Mouse (Mus musculus) megakaryocyte-erythroid progenitor cell, adult 5 weeks (primary cell): ENCODE results near the gene Vps25. TPM values are rescaled to one million over a fixed set of nuclear protein-coding genes. Genes with fewer than 3 reads are reported as not detected.

Experiments used
- polyA plus RNA-seq: library from polyadenylated mRNA; stranded (reverse); fragments of >175 nt; gene quantifications from 2 replicates; pipeline ENCODE4 v1.2.3, GENCODE M21; 2012

The Vps25 gene
- 95.7 and 108 TPM in 2 replicates for polyA plus RNA-seq

DNA sequence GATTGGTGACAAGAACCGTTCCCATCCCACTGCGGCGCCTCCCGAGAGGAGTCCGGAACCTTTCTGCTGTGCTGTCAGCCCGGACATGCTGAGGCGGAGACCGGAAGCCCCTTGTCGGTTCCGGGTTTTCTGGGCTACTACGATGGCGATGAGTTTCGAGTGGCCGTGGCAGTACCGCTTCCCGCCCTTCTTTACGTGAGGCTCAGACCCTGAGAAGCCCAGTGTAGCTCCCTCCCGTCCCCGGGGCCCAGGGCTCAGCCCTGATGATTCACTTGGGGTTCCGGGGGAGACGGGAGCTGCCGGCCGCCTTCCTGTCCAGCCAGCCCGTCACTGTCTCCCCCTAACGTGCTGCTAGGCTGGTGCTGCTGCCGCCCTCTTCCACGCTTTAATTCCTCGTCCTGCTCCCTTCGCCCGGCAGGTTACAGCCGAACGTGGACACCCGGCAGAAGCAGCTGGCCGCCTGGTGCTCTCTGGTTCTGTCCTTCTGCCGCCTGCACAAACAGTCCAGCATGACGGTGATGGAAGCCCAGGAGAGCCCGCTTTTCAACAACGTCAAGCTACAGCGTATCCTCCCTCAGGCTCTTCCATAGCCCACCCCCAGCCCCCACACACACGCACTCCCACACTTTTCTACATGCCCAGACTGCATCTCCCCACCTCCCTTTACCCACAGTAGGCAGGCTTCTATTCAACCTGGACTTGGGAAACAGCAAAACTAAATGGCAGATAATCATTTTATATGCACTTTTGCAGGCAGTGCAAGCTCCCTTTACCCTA is at the start of gene Vps25:
Gene Vps25, plus strand, starts transcription at position 95 of the 777 bp plus-strand sequence.

DNA sequence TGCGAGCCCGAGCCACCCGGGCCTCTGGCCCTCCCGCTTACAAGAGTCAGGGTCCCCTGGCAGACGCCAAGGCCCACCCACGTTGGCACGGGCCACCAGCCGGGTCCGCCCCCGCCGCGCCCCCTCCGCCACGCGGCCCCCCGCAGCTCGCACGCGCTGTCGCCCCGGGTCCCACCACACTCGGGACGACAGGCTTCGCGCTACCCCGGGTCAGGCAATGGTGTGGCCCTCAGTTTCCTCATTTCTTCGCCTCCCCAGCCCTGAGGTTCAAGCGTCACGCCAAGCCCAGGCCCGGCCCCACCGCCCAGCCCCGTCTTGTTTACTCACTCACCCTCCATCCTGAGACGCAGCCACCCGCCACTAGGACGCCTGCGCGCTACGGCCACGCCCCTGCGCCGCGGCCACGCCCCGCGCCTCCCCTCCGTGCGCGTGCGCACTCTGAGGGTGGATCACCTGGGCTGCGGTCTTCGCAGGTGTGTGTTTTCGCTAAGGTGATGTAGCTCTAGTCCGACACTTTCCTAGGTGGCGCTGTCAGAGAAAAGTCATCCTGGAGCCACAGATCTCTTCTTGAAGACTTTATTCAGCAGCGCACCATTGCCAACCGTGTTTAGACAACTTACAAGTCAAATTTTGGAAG is 27.3 kb upstream of the Vps25 start, which contains the start of gene Ezh1:
Gene Ezh1, minus strand, starts transcription at position 399 of the 637 bp plus-strand sequence.

DNA sequence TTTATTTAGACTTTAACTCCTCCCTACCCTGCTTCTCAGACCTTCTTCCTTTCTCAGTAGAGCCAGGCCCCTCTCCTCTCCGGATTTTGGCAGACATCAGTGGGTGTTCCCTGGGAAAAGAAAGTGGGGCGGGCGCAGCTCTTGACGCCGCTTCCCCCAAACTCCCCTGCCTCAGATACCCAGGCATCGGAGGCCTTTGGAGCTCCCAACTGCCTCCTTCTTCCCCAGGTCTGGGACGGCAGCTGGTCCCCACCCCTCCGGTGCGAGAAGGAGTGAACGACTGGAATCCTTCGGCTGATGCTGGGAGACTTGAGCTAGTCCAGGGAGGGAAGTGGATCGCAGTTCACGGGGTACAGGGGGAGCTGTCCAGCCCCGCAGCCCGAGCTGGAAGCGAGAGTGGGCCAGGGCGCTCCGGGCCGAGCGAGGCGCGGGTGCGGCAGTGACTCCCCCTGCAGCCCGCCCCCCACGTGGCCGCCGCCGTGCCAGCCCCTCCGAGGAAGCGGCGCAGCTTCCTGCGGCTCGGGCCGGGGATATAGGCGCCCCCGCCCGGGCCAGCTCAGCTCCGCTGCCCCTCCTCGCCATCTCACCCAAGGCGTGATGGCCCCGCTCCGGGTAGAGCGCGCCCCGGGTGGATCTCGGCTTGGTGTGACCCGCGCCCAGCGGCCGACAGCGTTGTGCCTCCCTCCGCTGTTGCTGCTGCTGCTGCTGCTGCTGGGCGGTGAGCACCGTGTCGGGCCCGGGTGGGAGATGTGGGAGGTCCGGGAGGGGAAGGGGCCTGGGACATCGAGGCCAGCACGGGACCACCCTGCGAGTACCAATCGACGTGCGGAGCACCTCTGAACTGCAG is 7.4 kb upstream of the Vps25 start, which contains the start of gene Ramp2:
Gene Ramp2, plus strand, starts transcription at position 174 of the 847 bp plus-strand sequence.

DNA sequence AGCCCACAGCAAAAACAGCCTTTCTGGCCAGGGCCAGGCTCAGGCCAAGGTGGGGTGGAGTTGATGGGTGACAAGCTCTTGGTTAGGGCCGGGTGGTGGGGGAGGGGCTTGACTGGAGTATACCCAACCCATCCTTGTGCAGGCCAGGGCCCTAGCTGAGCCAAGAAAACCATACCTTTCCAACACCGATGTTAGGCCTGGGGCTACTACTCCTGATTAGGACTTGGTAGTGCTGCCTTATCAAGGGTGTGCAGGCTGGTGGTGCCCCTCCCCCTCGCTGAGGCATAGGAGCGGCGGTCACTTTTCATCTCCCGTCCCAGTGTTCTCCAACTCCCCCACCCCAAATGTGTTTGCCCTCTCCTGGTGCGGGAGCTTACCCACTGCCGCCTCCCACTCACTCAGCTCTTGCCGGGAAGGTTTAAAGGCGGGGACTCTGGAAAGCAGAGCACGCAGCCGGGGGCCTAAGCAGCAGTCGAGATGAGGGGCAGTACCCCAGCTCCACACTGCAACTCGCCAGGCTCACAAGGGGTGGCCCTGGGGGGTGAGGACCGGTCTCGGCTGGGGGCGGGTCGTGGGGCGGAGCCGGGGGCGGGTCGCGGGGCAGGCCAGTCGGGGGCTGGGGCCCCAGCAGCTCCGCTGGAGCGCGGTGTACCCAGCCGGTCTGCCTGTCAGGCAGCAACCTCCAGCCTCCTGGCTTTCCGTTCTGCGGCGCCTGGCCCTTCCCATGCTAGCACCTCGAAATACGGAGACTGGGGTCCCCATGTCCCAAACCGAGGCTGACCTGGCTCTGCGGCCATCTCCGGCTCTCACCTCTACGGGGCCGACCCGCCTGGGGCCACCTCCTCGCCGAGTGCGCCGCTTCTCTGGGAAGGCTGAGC is 6.7 kb downstream of the Vps25 start, which contains the start of gene Wnk4:
Gene Wnk4, plus strand, starts transcription at position 620 of the 878 bp plus-strand sequence.

DNA sequence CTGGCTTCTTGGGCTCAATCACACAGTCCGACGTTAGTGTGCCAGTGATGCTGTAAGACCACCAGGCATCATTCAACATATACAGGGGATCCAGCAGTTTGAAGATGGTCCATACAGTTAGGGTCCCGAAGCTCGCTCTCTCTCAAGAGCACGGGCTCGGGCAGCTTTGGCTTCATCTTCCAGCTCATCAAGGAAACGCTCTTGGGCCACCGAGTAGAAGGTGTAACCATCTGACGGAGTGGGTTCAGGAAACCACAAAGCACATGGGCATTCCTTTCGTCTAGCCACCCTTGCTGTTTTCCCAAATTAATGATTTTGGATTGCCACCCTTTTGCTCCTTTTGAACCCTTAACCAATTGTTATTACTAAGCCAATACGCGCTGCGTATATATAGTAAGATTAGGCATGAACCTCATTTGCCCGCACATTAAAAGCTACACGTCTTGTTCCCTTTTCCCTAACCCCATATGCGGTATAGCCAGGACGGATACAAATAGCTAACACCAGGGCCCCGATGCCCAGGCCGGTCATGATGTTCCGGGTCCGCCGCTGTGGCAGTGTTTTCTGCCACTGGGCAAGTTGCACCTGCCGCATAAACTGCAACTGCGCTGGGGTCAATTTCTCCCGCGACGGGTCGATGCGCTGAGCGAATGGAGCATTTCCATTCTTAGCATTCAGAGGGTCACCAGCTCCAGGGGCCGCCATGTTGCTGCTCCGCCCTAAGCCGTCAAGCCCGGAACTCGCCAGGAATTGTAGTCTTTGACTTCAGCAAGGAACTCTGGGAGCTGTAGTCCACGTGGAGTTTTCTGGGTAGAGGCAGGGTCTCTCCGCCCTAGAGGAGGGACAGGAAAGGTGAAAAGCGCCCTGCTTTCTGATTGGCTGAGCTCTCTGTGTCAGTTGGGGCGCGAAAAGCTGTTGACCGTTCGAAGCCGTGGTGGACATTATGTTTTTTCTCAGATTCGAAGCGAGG is 25.0 kb downstream of the Vps25 start, which contains the start of the genes Cntd1 and Coa3:
Gene Cntd1, plus strand, starts transcription at position 790 of the 970 bp plus-strand sequence.
Gene Coa3, minus strand, starts transcription at position 892 of the 970 bp plus-strand sequence.

DNA sequence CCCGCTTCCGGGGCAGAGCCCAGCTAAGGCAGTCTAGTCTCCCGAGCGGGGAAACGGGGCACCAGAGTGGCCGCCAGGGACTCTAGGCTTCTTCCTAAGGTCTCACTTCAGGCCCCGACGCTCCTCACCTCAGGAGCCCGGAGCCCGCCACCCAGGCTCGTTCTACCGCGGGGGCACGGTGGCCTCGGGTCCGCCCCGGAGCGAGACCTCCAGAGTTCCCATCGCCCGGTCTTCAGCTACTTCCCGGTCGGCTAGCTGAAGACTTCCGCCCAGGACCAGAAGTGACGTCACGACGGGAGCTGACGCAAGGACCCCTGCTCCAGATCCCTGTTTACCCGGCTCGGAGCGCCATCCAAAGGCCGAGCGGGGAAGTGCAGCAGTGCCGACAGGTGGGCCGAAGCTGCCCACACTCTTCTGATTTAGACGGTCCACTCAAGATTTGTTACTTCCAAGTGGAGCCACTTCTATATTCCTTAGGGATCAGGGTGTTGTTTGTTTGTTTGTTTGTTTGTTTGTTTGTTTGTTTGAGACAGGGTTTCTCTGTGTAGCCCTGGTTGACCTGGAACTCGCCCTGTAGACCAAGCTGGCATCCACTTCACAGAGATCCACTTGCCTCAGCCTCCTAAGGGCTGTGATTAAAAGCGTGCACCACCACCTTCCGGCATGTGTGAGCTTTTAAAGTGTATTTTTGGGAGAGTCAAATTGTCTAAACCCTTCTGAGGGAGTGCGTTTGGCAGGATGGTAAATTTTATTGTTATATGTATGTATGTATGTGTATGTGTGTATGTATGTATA is 48.7 kb downstream of the Vps25 start, which contains the start of gene Becn1:
Gene Becn1, minus strand, starts transcription at position 283 of the 795 bp plus-strand sequence.

Other genes with a start within 250 kb of the Vps25 start
- gene Atp6v0a1, start 244.3 kb upstream of the Vps25 start, polyA plus RNA-seq = 14.5 and 15.3 TPM in 2 replicates
- gene Naglu, start 183.7 kb upstream of the Vps25 start, polyA plus RNA-seq = 10.9 and 18.8 TPM in 2 replicates
- 14.7 and 25.8 TPM in 2 replicates for gene Hsd17b1, start 175.3 kb upstream of the Vps25 start, polyA plus RNA-seq
- gene Coasy, start 171.1 kb upstream of the Vps25 start, polyA plus RNA-seq = 28.1 and 33.5 TPM in 2 replicates
- 25.5 and 26.1 TPM in 2 replicates for gene Mlx, start 166.4 kb upstream of the Vps25 start, polyA plus RNA-seq
- 31.9 and 37.0 TPM in 2 replicates for gene Psmc3ip, start 158.3 kb upstream of the Vps25 start, polyA plus RNA-seq
- gene Retreg3, start 133.8 kb upstream of the Vps25 start, polyA plus RNA-seq = 10.3 and 11.6 TPM in 2 replicates
- 65.7 and 69.7 TPM in 2 replicates for gene Tubg1, start 133.8 kb upstream of the Vps25 start, polyA plus RNA-seq
- gene Tubg2, start 97.8 kb upstream of the Vps25 start, polyA plus RNA-seq = 0.12 TPM in 1 of 2 replicates, not detected in the other
- 1.3 and 1.7 TPM in 2 replicates for gene Cntnap1, start 83.2 kb upstream of the Vps25 start, polyA plus RNA-seq
- 1.7 and 2.8 TPM in 2 replicates for gene Plekhh3, start 82.4 kb upstream of the Vps25 start, polyA plus RNA-seq
- gene Ccr10, start 78.3 kb upstream of the Vps25 start, polyA plus RNA-seq = 0.12 and 0.25 TPM in 2 replicates
- 4.0 and 4.4 TPM in 2 replicates for gene Ezh1, start 27.2 kb upstream of the Vps25 start, polyA plus RNA-seq
- gene Ramp2, start 7.7 kb upstream of the Vps25 start, polyA plus RNA-seq = 0.44 TPM in 1 of 2 replicates, not detected in the other
- gene Wnk4, start 6.9 kb downstream of the Vps25 start, polyA plus RNA-seq = 0.48 and 1.5 TPM in 2 replicates
- 0.18 and 0.28 TPM in 2 replicates for gene Cntd1, start 25.3 kb downstream of the Vps25 start, polyA plus RNA-seq
- 27.4 and 27.5 TPM in 2 replicates for gene Coa3, start 25.4 kb downstream of the Vps25 start, polyA plus RNA-seq
- gene Becn1, start 48.6 kb downstream of the Vps25 start, polyA plus RNA-seq = 116 and 157 TPM in 2 replicates
- gene Psme3, start 62.5 kb downstream of the Vps25 start, polyA plus RNA-seq = 57.6 and 67.2 TPM in 2 replicates
- gene Aoc2, start 71.4 kb downstream of the Vps25 start, polyA plus RNA-seq = 3.4 and 5.3 TPM in 2 replicates
- gene Aoc3, start 76.9 kb downstream of the Vps25 start, polyA plus RNA-seq = 0.09 TPM in 1 of 2 replicates, not detected in the other
- not detected in 2 replicates for gene G6pc, start 113.9 kb downstream of the Vps25 start, polyA plus RNA-seq
- 67.2 and 86.7 TPM in 2 replicates for gene Aarsd1, start 163.9 kb downstream of the Vps25 start, polyA plus RNA-seq
- gene Gm27029, start 171.1 kb downstream of the Vps25 start, polyA plus RNA-seq = 1.2 and 1.4 TPM in 2 replicates
- 5.6 and 7.3 TPM in 2 replicates for gene Rundc1, start 171.4 kb downstream of the Vps25 start, polyA plus RNA-seq
- gene Ptges3l, start 171.6 kb downstream of the Vps25 start, polyA plus RNA-seq = 0.53 and 1.1 TPM in 2 replicates
- 714 and 821 TPM in 2 replicates for gene Rpl27, start 188.6 kb downstream of the Vps25 start, polyA plus RNA-seq
- 20.0 and 23.7 TPM in 2 replicates for gene Ifi35, start 194.7 kb downstream of the Vps25 start, polyA plus RNA-seq
- gene Rnd2, start 211.3 kb downstream of the Vps25 start, polyA plus RNA-seq = 7.8 and 12.1 TPM in 2 replicates
- 200 and 226 TPM in 2 replicates for gene Vat1, start 212.5 kb downstream of the Vps25 start, polyA plus RNA-seq